Mouse (Mus musculus) kidney, postnatal 25 days (tissue): ENCODE results near the gene Hivep3.
A peak's percentile ranks its signal among the peaks of the same experiment; 100 is the strongest.

Source experiments
- DNase-seq, 2 experiments: peaks; one replicate each; pipeline ENCODE4 v3.0.0; 2021; ENCODE audit warnings: mixed read lengths in 2 of 2

Hivep3 gene

DNA sequence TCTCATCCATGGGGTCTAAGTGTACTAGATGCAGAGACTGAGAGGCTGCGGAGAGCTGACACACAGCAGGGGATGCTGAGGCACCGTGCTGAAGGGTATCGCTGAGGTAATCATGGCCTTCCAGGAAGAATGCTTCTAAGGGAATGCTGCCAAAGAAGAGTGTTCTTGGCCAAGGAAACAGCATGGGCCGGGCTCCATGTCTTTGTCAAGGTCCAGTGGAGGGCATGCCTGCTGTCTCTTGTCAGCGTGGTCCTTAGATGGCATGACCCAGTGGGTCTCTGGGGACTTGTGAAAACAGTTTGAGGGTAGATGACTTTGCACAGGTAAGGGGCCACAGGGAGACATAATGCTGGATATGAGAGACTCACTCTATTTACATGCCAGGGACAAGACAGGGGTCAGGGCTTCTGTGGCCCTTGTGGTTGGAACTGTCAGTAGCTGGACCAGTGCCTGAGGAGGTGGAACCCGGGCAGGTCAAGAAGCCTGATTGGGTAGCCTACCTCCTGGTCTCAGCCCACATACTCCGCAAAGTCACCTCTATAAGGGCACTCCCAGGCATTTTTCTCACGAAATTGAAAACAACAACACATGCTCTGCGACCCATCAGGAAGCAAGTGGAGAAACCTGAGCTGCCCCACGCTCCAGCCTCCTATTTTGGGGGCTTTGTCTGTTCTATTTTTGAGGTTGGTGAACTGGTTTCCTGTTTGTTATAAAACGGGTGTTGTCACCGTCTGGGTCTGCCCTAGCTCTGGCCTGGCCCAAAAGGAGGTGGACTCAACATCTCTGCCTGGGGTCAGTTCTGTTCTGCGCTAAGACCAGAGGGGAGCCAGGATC, 177.7 kb downstream of the Hivep3 start:
- peak in 1 of 2 experiments; percentile 34 for DNase-seq

GRCm38 (mm10) chr4:119912216-119912615, 178.6 kb downstream of the Hivep3 start:
- no peak for DNase-seq

GRCm38 (mm10) chr4:119914194-119914593, 180.6 kb downstream of the Hivep3 start:
- DNase-seq = peak in 1 of 2 experiments; percentile 31

DNA sequence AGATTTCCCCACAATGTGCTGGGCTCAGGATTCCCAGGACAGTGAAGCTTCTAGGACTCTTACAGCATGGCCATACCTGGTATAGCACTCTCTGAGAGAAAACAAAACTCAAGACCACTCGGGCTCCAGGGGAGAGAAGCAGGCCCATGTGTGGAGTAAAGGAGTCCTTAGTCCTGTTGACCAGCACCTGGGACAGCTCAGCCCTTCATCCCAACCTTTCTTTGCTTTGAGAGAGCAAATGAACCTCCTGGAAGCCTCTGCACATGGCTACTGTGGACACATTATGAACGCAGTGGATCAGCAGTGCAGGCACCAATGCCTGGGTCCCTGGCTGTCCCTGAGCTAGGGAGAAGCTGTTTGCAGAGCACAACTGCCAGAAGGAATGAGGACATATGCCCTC, 181.5 kb downstream of the Hivep3 start:
- DNase-seq = no peak

DNA sequence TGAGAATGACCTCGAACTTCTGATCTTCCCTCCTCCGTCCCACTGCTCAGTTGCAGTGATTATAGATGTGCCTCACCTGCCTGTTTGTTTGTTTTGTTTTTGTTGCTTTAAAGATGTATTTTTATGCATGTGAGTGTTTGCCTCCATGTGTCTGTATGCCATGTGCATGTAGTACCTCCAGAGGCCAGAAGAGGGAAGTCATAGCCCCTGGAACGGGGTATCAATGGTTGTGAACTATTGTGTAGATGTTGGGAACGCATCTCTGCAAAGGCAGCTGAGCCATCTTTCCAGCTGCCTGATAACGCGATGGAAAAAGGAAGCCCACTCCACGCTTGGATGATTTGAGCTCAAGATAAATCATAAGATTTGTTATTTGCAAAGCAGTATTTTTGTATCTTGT, 183.9 kb downstream of the Hivep3 start:
- peak; percentile 29 to 45 for DNase-seq

DNA sequence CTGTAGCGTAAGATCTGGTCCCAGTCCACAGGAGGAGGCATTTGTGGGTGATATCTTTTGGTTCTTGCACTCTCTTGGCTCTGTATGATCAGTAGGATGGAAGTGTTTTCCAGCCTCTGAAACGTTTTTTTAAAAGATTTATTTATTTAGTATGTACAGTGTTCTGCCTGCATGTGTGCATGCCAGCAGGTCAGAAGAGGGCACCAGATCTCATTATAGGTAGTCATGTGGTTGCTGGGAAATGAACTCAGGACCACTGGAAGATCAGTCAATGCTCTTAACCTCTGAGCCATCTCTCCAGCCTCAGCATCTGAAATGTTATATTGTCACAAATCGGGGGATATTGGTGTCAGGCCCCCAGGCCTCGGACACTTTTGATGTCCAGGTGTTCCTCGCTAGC, 185.8 kb downstream of the Hivep3 start:
- DNase-seq = no peak

DNA sequence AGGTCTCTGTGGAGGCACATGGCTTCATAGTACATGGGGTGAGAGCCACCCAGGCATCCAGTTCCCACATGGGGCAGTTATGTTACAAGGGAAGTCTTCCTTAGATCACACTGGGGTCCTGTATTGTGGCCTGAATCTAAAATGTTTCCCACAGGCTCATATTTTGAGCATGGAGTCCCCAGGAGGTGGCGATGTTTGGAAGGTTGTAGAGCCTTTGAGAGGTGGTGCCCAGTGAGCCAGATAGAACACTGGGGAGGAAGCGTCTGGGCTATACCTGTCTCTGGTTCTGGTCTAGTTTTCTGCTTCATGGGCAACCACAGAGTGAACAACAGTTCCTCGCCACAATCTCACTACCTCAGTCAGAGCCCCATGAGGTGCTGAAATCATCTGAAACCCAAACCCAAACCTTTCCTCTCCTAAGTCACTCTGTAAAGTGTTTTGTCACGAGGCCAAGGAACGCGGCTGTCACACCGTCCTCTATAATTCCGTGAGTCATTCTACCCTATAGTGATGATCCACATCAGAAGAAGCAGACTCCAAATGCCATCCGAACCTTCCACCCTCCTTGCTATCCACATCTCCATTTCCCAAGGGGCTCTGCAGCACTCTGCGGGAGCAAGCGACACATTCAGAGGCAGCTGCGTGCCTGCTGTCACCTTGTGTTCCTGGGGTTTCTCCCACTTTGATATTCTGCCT, 187.6 kb downstream of the Hivep3 start:
- DNase-seq = peak in 1 of 2 experiments; percentile 21

GRCm38 (mm10) chr4:119921723-119922266, 188.2 kb downstream of the Hivep3 start:
- DNase-seq = no peak

- DNase-seq = no peak
These were observed 189.4 kb downstream of the Hivep3 start for GRCm38 (mm10) chr4:119922945-119923344.

- no peak for DNase-seq
These were observed 189.8 kb downstream of the Hivep3 start for GRCm38 (mm10) chr4:119923410-119923809.

- DNase-seq = no peak
These were observed 191.5 kb downstream of the Hivep3 start for GRCm38 (mm10) chr4:119925052-119925451.

- peak; percentile 18 to 58 for DNase-seq
These were observed 198.3 kb downstream of the Hivep3 start for GRCm38 (mm10) chr4:119931923-119932322.

DNA sequence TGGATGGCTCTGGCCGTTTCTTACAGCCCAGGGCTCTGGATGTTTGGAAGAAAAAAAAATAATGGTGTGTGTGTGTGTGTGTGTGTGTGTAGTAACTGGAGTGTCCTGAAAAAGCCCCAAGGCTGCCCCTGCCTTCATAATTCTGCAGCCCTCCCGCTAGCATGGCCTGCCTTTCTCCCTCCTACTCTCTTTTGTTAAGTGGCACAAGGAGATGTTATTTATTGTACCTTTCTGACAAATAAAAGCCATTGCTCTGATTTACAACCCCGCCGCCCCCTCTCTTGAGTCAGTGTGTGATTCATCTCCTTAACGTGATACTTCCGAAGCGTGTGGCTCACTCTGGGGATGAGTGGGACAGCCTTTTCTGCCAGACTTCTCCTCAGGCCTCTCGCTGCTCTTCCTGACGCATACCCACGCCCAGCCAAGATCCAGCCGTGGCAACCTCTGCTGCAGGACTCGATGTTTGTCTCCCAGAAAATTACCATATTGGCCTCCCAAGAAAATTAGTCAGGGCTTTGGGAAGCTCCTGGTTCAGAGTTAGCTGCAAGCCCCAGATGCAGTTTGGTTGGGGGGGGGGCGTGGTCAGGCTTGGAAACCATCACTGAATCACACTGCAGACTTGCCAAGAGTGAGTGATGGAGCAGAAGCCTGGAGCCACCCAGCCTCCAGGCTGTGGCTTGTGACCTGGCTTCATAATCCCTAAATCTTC, 199.1 kb downstream of the Hivep3 start:
- peak in 1 of 2 experiments; percentile 28 for DNase-seq

- peak in 1 of 2 experiments; percentile 15 for DNase-seq
These were observed 201.3 kb downstream of the Hivep3 start for GRCm38 (mm10) chr4:119934901-119935300.

- DNase-seq = peak; percentile 75 to 81
These were observed 204.3 kb downstream of the Hivep3 start for GRCm38 (mm10) chr4:119937876-119938275.

DNA sequence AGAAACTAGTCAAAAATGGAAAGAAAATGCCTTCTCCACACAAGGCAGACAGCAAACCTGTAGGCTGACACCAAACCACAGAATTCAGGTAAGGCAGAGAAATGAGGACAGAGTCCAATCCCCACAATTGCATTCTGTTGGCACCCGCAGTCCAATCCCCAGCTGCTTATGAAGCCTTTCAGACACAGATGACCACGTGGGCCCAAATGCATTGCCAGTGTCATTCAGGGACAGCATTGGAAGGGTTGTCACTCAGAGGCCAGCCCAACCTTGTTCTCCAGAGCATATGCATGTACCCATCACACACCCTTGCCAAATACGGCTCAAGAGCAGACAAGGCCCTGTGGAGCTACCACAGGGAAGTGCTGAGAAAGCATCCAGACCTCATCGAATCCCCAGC, 204.9 kb downstream of the Hivep3 start:
- DNase-seq = peak; percentile 30 to 59

GRCm38 (mm10) chr4:119939786-119940185, 206.2 kb downstream of the Hivep3 start:
- DNase-seq = peak in 1 of 2 experiments; percentile 20

DNA sequence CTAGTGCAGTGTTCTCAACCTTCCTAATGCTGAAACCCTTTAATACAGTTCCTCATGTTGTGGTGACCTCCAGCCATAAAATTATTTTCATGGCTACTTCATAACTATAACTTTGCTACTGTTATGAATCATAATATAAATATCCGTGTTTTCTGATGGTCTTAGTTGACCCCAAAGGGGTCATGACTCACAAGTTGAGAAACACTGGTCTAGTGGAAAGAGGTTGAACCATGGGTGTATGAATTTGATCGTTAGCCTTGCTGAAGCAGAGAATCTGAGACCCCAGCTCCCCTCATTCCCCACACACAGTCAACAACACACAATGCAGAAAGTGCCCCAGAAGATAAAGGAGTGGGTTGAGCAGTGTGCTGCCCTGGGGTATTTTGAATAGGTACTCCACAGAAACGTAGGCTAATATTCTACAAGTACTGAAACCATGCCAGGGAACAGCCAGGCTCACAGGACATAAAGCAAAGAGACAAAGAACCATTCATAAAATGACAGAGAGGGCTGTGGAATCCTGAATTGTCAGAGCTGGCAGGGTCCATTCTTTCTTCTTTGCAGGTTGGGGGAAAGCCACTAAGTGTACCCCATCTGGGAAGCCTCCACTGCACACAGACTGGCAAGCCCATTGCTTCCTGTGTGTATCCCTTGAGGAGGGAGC, 212.8 kb downstream of the Hivep3 start:
- DNase-seq = peak in 1 of 2 experiments; percentile 10

- peak in 1 of 2 experiments; percentile 13 for DNase-seq
These were observed 213.9 kb downstream of the Hivep3 start for GRCm38 (mm10) chr4:119947232-119948162.

- no peak for DNase-seq
These were observed 214.8 kb downstream of the Hivep3 start for GRCm38 (mm10) chr4:119948406-119948805.
